Mouse (Mus musculus) liver, postnatal 0 days (tissue): Measurements from ENCODE around the gene Prpf19.

Experiments
- CTCF ChIP-seq: sonication (generic); IDR thresholded peaks from 2 replicates; pipeline ENCODE4 v1.5.1; 2016; ENCODE audit warnings: antibody characterized with exemption, low read depth
- EP300 ChIP-seq: IDR thresholded peaks from 2 replicates; pipeline ENCODE4 v1.6.1; 2016; ENCODE audit warnings: antibody characterized with exemption, low read depth, mild to moderate bottlenecking

GRCm38 (mm10) chr19:10914870-10915269 lies 19.8 kb downstream of the Prpf19 start:
- TF ChIP-seq CTCF: no peak
- no peak for TF ChIP-seq EP300
